Mouse (Mus musculus) neural tube, embryonic 13.5 days (tissue): ENCODE measurements around the gene Stxbp4. TPM values are rescaled to one million over a fixed set of nuclear protein-coding genes. Genes with fewer than 3 reads are reported as not detected.

Experiments used
- polyA plus RNA-seq: library from polyadenylated mRNA; unstranded; fragments of >200 nt; fragmentation: Nextera tagmentation; extraction: Ambion mirVana; gene quantifications from 2 replicates; pipeline ENCODE4 v1.2.1, GENCODE M21; 2015

The Stxbp4 gene
- polyA plus RNA-seq, 1 experiment from 2014 or later = 23.0 TPM

Other genes with a start within 250 kb of the Stxbp4 start
- 3.3 TPM in 2 replicates for gene Hlf, start 247.2 kb downstream of the Stxbp4 start, polyA plus RNA-seq
- 38.5 and 43.4 TPM in 2 replicates for gene Cox11, start 89 bp upstream of the Stxbp4 start, polyA plus RNA-seq
- 20.7 and 21.4 TPM in 2 replicates for gene Tom1l1, start 50.3 kb upstream of the Stxbp4 start, polyA plus RNA-seq